Mouse (Mus musculus) kidney, embryonic 15.5 days (tissue): ENCODE results near the gene Bptf. TPM values are rescaled to one million over a fixed set of nuclear protein-coding genes. Genes with fewer than 3 reads are reported as not detected.
"Not testable (repeated sequence)": the region's sequence is repeated elsewhere in the genome, so short reads cannot be mapped to it uniquely, and the experiment has no call there.

ENCODE experiments used
- ATAC-seq: fragments of 200-750 bp; cut with Nextera tagmentation; replicated peaks from 2 replicates; pipeline ENCODE4 v1.8.0; 2017; ENCODE audit warnings: moderate TSS enrichment; ENCODE audit not compliant: low FRiP score
- H3K27ac ChIP-seq: fragments of 300-500 bp; sonication (generic); 2 replicates; pipeline ENCODE4 v1.5.1; 2015; ENCODE audit warnings: mild to moderate bottlenecking, inconsistent platforms
- H3K27me3 ChIP-seq: fragments of 300-500 bp; sonication (generic); 2 replicates; pipeline ENCODE4 v1.6.1; 2015; ENCODE audit warnings: inconsistent platforms
- H3K36me3 ChIP-seq: fragments of 300-500 bp; sonication (generic); 2 replicates; pipeline ENCODE4 v1.6.1; 2015; ENCODE audit warnings: inconsistent platforms
- H3K4me1 ChIP-seq: fragments of 300-500 bp; sonication (generic); 2 replicates; pipeline ENCODE4 v1.6.1; 2015; ENCODE audit warnings: inconsistent platforms
- H3K4me2 ChIP-seq: fragments of 300-500 bp; sonication (generic); 2 replicates; pipeline ENCODE4 v1.6.1; 2015; ENCODE audit warnings: moderate library complexity, mild to moderate bottlenecking, inconsistent platforms
- H3K4me3 ChIP-seq: fragments of 300-500 bp; sonication (generic); replicated peaks from 2 replicates; pipeline ENCODE4 v1.5.1; 2015; ENCODE audit warnings: mild to moderate bottlenecking, inconsistent platforms
- H3K9ac ChIP-seq: fragments of 300-500 bp; sonication (generic); 2 replicates; pipeline ENCODE4 v1.6.1; 2015; ENCODE audit warnings: mild to moderate bottlenecking, inconsistent platforms
- H3K9me3 ChIP-seq: fragments of 300-500 bp; sonication (generic); replicated peaks from 2 replicates; pipeline ENCODE4 v1.6.1; 2016; ENCODE audit warnings: inconsistent platforms
- WGBS: fragments of 180-500 bp; shearing (Covaris S2); methylation state at CpG from one replicate; pipeline ENCODE4 v1.1.7; 2015; ENCODE audit warnings: mixed read lengths; 5-methylcytosine and 5-hydroxymethylcytosine counted together
- polyA plus RNA-seq: library from polyadenylated mRNA; unstranded; fragments of >200 nt; fragmentation: Nextera tagmentation; extraction: Ambion mirVana; gene quantifications from 2 replicates; pipeline ENCODE4 v1.2.1, GENCODE M21; 2015

Bptf gene
- polyA plus RNA-seq, 1 experiment from 2014 or later: 35.0 TPM

GRCm38 (mm10) chr11:107011669-107012323 is 120.1 kb downstream of the Bptf start:
- Histone ChIP-seq H3K4me2 (peak overlapping the region; percentile 59), H3K27ac (peak overlapping the region; percentile 99), H3K4me1 (peaks cover 12% of the 10 kb centered on the region), H3K9ac (peak overlapping the region; percentile 62), H3K4me3 (peak overlapping the region; percentile 63), H3K27me3 (no peaks in the 10 kb centered on the region), H3K36me3 (no peaks in the 10 kb centered on the region), H3K9me3 (no peaks in the 10 kb centered on the region)
- WGBS: 24% methylated on average over 18 of the region's 18 CpGs
- ATAC-seq: 0 out of 2 replicates have a peak, but pooled peaks have one; percentile 27

GRCm38 (mm10) chr11:107011171-107011570 is 120.8 kb downstream of the Bptf start:
- H3K27me3 ChIP-seq: no peaks in the 10 kb centered on the region
- no peak overlapping the region for H3K27ac ChIP-seq

DNA sequence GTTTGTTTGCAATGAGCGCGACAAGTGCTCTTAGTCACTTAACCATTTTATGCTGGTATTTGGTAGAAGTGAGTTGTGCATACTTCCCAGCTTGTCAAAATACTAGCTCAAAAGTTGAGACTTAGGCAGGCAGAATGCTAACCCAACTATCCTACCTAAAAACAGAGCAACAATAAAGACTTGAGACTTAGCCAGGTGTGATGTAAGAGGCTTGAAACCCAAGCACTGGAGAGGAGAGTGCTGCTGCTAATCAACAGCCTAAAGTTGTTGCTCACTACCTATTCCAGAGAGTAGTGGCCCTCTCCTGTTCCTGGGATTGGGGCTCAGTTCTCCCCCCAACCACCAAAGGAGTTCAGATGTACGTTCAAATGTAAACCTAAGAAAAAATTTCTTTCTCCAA is 121.5 kb downstream of the Bptf start:
- Histone ChIP-seq H3K4me2 (no peak overlapping the region), H3K4me1 (peaks cover 12% of the 10 kb centered on the region), H3K27ac (no peak overlapping the region), H3K4me3 (no peak overlapping the region), H3K9ac (no peak overlapping the region), H3K27me3 (no peaks in the 10 kb centered on the region), H3K36me3 (no peaks in the 10 kb centered on the region), H3K9me3 (no peaks in the 10 kb centered on the region)
- ATAC-seq: no peak
- WGBS: 96% methylated on average over 3 of the region's 3 CpGs

More at GRCm38 (mm10) chr11:107011171-107011570, 120.8 kb downstream of the Bptf start:
- H3K4me3 ChIP-seq: no peak overlapping the region
- 0 out of 2 replicates have a peak overlapping the region, but pooled peaks have one; percentile 8 for H3K9ac ChIP-seq
- H3K9me3 ChIP-seq: no peaks in the 10 kb centered on the region
- H3K4me2 ChIP-seq: no peak overlapping the region
- ATAC-seq: no peak
- H3K36me3 ChIP-seq: no peaks in the 10 kb centered on the region
- H3K4me1 ChIP-seq: peaks cover 12% of the 10 kb centered on the region
- WGBS: 72% methylated on average over 7 of the region's 7 CpGs

GRCm38 (mm10) chr11:107005538-107005937 is 126.4 kb downstream of the Bptf start:
- ATAC-seq: no peak
- Histone ChIP-seq H3K4me3 (no peak overlapping the region), H3K9ac (no peak overlapping the region), H3K36me3 (no peaks in the 10 kb centered on the region), H3K9me3 (no peaks in the 10 kb centered on the region), H3K4me2 (no peak overlapping the region), H3K27me3 (no peaks in the 10 kb centered on the region), H3K27ac (no peak overlapping the region), H3K4me1 (0 out of 2 replicates have a peak, but pooled peaks cover 3% of the 10 kb centered on the region)
- WGBS: 84% methylated on average over 1 of the region's 1 CpGs

DNA sequence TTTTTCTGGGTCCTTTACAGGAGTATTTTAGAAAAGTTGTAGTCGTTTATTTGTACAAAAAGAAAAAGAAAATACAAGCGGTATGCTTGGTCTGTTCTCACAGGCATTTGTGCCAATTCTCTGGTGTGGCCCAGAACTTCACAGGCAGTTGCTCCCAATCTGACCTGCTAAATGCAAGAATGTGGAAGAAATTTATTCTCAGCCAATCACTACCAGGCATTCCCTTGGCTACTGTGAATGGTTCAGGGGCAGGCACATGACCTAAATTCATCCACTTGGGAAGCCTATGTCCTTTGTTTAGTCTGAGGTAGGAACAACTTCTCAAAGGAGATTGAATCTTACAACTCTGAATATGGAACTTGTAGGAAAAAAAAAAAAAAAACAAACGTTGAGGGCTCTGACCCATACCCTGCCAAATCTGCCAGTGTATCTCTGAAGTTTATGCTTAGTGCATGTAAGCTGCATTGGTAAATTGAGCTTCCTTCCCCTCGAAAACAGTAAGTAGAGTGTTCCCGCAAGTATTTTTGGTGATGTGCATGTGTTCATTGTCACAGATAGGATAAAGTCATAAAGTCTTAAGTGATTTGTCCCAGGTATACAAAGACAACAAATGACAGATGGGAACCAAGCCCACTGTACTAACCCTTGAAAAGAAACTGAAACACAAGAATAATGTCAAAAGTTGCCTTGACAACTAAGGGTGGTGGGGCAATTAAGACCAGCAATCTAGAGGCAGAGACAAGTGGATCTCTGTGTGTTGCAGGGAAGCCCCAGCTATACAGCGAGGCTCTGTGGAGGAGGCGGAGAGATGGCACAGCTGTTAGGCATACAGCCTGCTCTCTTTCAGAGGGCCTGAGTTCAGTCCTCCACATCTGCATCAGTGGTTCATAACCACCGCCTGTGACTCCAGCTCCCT is 129.9 kb downstream of the Bptf start:
- Histone ChIP-seq H3K9me3 (no peaks in the 10 kb centered on the region), H3K27ac (peak overlapping the region; percentile 59; the same call in 1 of the 2 replicates), H3K4me1 (peaks cover 11% of the 10 kb centered on the region), H3K36me3 (peaks cover 4% of the 10 kb centered on the region), H3K27me3 (no peaks in the 10 kb centered on the region), H3K9ac (no peak overlapping the region), H3K4me2 (no peak overlapping the region), H3K4me3 (no peak overlapping the region)
- no peak for ATAC-seq
- 47% methylated on average over 8 of the region's 8 CpGs for WGBS

- H3K4me2 ChIP-seq: peak overlapping the region; percentile 69
- peak overlapping the region; percentile 47 for H3K9ac ChIP-seq
- 82% methylated on average over 9 of the region's 9 CpGs for WGBS
- peaks cover 18% of the 10 kb centered on the region for H3K4me1 ChIP-seq
- peak overlapping the region; percentile 88 for H3K27ac ChIP-seq
- no peaks in the 10 kb centered on the region for H3K9me3 ChIP-seq
- ATAC-seq: no peak
- H3K4me3 ChIP-seq: peak overlapping the region; percentile 99
- H3K27me3 ChIP-seq: no peaks in the 10 kb centered on the region
- peaks cover 24% of the 10 kb centered on the region for H3K36me3 ChIP-seq
Observed at GRCm38 (mm10) chr11:106999949-107000513, 131.9 kb downstream of the Bptf start.

DNA sequence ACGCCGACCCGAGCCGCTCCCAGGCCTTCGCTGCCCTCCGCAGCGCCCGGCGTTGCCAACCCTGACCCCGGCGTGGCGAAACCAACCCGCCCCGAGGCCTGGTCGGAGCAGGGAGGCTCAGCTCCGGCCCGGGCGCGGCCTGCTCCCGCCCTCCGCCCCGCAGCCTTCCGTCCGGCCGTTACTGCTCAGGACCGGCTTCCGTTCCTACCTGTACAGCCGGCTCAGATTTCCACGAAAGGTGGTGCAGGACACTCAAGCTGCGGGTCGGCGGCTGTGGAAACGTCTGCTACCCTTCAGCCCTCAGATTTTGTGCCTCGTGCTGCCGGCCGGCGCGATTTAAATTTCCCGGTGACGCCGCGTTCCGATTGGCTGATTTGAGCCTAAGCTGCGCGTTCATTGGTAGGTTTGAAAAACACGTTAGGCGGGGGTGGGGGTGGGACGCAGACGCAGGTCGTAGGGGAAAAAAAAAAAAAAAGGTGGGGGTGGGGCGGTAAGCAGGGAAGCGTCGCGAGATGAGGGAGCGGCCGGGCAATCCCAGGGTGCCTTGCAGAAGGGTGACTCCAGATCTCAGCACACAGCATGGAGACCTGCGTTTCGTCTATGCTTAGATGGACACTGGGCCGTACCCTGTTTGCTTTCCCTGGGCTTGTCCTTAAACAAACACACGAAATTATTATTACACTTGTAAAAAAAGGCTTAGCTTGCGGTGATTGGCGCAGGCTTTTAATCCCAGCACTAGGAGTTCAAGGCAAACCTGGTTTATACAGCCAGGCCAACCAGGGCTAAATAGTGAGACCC is 132.6 kb downstream of the Bptf start, which contains the start of gene Kpna2:
Kpna2 (minus strand) TSS at position 391 of the 798 bp plus-strand sequence.
- peak within 1 kb of the TSS; percentile 88 for H3K9ac ChIP-seq
- peaks cover 22% of the 10 kb centered on the region for H3K4me1 ChIP-seq
- no peaks in the 10 kb centered on the region for H3K9me3 ChIP-seq
- peak within 1 kb of the TSS; percentile 69 for H3K4me2 ChIP-seq
- H3K4me3 ChIP-seq: peak within 1 kb of the TSS; percentile 99
- peak within 1 kb of the TSS; percentile 91 for H3K27ac ChIP-seq
- peaks cover 31% of the 10 kb centered on the region for H3K36me3 ChIP-seq
- no peaks in the 10 kb centered on the region for H3K27me3 ChIP-seq
- under 1% methylated on average over 62 of the region's 62 CpGs for WGBS
- ATAC-seq: peak; percentile 95

DNA sequence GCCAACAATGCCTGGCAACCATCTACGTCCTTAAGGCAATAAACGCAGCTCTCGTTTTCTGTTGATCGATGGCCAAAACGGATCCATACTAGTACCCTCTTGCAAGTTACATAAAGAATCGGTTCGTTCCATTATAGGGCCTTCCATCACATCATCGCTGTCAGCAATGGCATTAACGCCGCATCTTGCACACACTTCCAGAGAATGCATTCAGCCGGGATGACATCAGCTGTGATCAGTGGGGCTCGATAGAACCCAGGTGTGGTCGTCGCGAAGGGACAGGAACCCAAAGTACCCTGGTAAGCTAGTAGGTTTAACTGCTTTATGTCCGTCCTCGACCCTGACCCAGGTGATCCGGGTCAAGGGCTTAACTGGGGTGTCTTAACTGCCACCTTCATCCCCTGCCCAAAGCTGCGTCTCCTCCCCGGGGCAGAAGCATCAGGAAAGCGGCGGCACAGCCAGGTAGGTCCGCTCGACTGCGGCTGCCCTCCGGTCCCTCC is 133.2 kb downstream of the Bptf start:
- Histone ChIP-seq H3K36me3 (peaks cover 36% of the 10 kb centered on the region), H3K27me3 (no peaks in the 10 kb centered on the region), H3K9ac (peak overlapping the region; percentile 88), H3K9me3 (no peaks in the 10 kb centered on the region), H3K4me3 (peak overlapping the region; percentile 99), H3K4me2 (peak overlapping the region; percentile 69), H3K27ac (peak overlapping the region; percentile 91), H3K4me1 (peaks cover 22% of the 10 kb centered on the region)
- ATAC-seq: peak; percentile 37
- under 1% methylated on average over 26 of the region's 26 CpGs for WGBS

DNA sequence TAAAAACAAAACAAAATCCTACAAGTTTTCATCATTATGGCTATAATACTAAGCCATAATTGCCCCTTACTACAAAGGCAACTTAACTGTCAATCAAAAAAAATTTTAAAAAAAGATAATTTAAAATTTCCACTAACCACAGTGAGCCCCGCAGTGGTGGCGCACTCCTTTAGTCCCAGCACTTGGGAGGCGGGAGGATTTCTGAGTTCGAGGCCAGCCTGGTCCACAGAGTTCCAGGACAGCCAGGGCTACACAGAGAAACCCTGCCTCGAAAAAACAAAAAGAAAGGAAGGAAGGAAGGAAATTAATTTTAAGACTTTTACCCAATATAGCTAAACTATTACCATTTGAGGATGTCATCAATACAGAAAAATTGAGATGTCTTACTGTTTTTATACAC is 134.0 kb downstream of the Bptf start:
- Histone ChIP-seq H3K27me3 (no peaks in the 10 kb centered on the region), H3K4me3 (peak overlapping the region; percentile 99), H3K9me3 (no peaks in the 10 kb centered on the region), H3K4me2 (peak overlapping the region; percentile 69), H3K4me1 (peaks cover 22% of the 10 kb centered on the region), H3K9ac (peak overlapping the region; percentile 88), H3K27ac (no peak overlapping the region), H3K36me3 (peaks cover 43% of the 10 kb centered on the region)
- WGBS: 24% methylated on average over 5 of the region's 5 CpGs
- ATAC-seq: no peak

DNA sequence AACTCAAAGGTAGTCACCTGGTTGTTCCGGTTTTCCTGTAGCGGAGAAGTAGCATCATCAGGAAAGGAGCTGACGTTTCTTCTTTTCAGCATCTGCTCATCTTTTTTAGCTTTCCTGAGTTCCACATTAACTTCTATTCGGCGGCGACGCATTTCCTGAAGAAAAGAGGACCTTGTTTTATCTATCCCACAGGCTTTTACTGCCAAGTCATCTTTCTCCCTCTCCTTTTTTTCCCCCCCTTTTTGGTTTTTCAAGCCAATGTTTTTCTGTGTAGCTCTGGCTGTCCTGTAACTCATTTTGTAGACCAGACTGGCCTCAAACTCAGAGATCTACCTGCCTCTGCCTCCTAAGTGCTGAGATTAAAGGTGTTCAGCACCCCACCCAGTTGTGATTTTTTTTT is 135.4 kb downstream of the Bptf start:
- H3K27ac ChIP-seq, ATAC-seq, H3K27me3 ChIP-seq, H3K9ac ChIP-seq, H3K9me3 ChIP-seq: not testable (repeated sequence)
- Histone ChIP-seq H3K4me2 (peak overlapping the region; percentile 69), H3K36me3 (peaks cover 56% of the 10 kb centered on the region), H3K4me1 (peaks cover 19% of the 10 kb centered on the region), H3K4me3 (peak overlapping the region; percentile 99)
- 91% methylated on average over 7 of the region's 7 CpGs for WGBS
